In the genomic region with DNA sequence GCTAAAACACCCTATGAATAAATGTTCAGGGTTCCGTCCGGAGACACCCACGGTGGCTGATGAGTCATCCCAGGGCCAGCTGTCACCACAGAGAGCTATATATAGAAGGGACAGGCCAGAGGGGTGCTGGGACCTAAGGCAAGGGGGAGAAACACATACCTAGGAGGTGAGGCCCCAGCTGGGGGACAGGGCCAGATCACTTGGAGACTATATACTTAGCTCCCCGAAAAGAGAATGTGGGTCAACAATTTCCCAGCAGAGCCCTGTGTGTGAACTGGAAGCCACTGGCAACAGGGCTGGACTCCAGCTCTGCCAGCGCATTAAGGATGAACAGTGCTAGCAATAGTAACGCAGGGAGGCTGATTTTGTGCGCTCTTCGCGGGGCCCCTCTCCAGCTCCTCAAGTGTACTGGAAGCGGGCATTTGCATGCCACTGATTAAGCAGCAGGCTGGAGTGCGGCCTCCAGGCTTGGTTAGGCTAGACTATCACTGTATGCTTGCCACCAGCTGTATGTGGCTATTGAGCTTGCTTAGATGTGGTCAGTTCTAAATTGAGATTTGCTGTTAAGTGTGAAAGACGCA, we compare ENCODE assay signal across 8 mouse cellular contexts.
DNase-seq lines count a peak whose midpoint lies in the region; ATAC-seq and TF ChIP-seq lines count a peak whose summit lies in the region.

No protein-coding gene starts in this region.

- H3K4me3 ChIP-seq in layer of hippocampus, adult 2 months = no peak overlapping the region

- peak; percentile 7 to 15 for DNase-seq in layer of hippocampus, adult 2 months (ENCODE audit: low spot score in 2 of 2)
- DNase-seq in layer of hippocampus, postnatal 10 days (ENCODE audit: low spot score in 2 of 2) = no peak
- peak; percentile 16 for DNase-seq in adipocyte (ENCODE audit: low spot score)
- peak; percentile 33 for DNase-seq in induced T-regulatory cell, adult 2 months (ENCODE audit: low read depth)
- DNase-seq in splenic B cell, adult 2 months (ENCODE audit: low read depth, low spot score) = peak; percentile 10
- no peak for DNase-seq in thymus, postnatal 25 days

- peak; percentile 58 for ATAC-seq in common myeloid progenitor, adult 5-6 weeks (replicated peaks; ENCODE audit: low read depth, poor library complexity, severe bottlenecking)
- ATAC-seq in monocyte, adult 5-6 weeks (replicated peaks; ENCODE audit: insufficient number of reproducible peaks, low FRiP score, low TSS enrichment, poor library complexity, severe bottlenecking) = no peak

- no peak overlapping the region for H3K27ac ChIP-seq in layer of hippocampus, adult 2 months

- no peak for TF ChIP-seq CTCF in layer of hippocampus, adult 2 months (conservative IDR thresholded peaks at IDR 0.05)

- no peaks in the 10 kb centered on the region for H3K27me3 ChIP-seq in splenic B cell, adult 2 months (ENCODE audit: control insufficient read depth, insufficient read depth, low read length, poor library complexity, severe bottlenecking)

- no peaks in the 10 kb centered on the region for H3K36me3 ChIP-seq in splenic B cell, adult 2 months (ENCODE audit: control insufficient read depth, insufficient read depth, low read length, poor library complexity, severe bottlenecking)

Comparison
In these comparisons a context has a peak if more than half of its experiments do, and no peak if none do; other contexts are left out.
1. DNase-seq: peak in layer of hippocampus, adult 2 months (2 of 2), adipocyte (single experiment), induced T-regulatory cell, adult 2 months (single experiment) and splenic B cell, adult 2 months (single experiment); none in layer of hippocampus, postnatal 10 days (0 of 2) and thymus, postnatal 25 days (single experiment).